Mouse (Mus musculus) small intestine, adult 2 months (tissue): ENCODE measurements around the gene Mmp14.

Experiments used
- CTCF ChIP-seq: fragments of 200-500 bp; IDR thresholded peaks from 2 replicates; pipeline ENCODE4 v1.5.1; 2012; ENCODE audit warnings: low read depth, mild to moderate bottlenecking, control low read depth, inconsistent platforms, low read length, moderate library complexity, mixed read lengths; ENCODE audit not compliant: insufficient replicate concordance, insufficient read length; ENCODE audit errors: extremely low read depth
- POLR2A ChIP-seq: fragments of 200-500 bp; IDR thresholded peaks from 2 replicates; pipeline ENCODE4 v1.6.1; 2012; ENCODE audit warnings: low read depth, mild to moderate bottlenecking, control low read depth, inconsistent platforms, low read length, moderate library complexity

DNA sequence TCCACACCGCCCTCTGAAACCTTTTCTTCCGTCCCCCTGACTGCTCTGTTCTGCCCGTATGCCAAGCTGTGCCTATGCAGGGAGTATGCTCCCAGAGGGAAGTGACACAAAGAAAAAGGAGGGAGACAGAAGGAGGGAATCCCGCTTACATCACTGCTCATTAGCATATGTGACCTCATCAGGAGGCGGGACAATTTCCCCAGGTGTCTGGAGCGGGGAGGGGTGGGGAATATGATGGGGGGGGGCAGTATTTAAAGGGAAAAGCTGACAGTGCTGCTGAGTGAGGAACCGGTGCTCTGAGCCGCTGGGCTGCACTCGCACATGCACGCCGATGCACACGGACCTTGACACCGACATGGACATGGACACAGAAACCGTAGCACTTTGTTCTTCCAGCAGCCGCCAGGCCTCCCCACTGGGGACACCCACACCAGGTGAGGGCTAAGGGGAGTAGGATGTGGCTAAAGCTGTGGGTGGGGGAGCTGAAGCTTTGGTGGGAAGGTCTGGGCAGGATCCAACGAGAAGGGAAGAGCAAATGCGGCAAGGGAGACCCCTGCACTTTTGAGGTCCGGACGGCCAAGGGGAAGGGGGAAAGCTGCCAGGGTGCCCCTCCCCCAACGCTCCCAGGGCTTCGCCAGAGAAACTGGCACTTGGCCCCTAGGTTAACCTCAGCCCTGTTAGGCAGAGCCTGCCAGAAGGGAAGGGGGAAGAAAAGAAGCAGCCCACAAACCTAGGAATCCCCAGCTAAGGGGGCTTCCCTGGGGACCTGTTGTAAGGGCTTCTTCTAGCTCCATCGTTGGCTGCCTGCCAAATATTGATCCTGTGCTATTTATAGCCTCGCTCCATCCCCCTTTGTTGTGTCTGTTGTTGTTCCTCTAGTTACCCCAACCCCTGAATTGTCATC lies 44.8 kb downstream of the Mmp14 start, which contains the start of gene Rem2:
- no peak for TF ChIP-seq CTCF
- no peak for TF ChIP-seq POLR2A
